Mouse (Mus musculus) lung, adult 2 months (tissue): Measurements from ENCODE around the gene Higd1c. TPM values are rescaled to one million over a fixed set of nuclear protein-coding genes. Genes with fewer than 3 reads are reported as not detected.
"Not testable (repeated sequence)": the region's sequence is repeated elsewhere in the genome, so short reads cannot be mapped to it uniquely, and the experiment has no call there.

Experiments
- DNase-seq: peaks from one replicate; pipeline ENCODE4 v3.0.0; 2022
- H3K4me1 ChIP-seq: fragments of 200-500 bp; 2 replicates; pipeline ENCODE4 v1.6.1; 2011; ENCODE audit warnings: low read length; ENCODE audit not compliant: control insufficient read depth, insufficient read depth
- H3K4me3 ChIP-seq: fragments of 200-500 bp; replicated peaks from 2 replicates; pipeline ENCODE3; 2011; ENCODE audit warnings: low read depth, mild to moderate bottlenecking, control low read depth, low read length; ENCODE audit errors: extremely low read depth
- CTCF ChIP-seq: fragments of 200-500 bp; IDR thresholded peaks from 2 replicates; pipeline ENCODE4 v1.5.1; 2011; ENCODE audit warnings: mild to moderate bottlenecking, low read length, control low read depth; ENCODE audit not compliant: insufficient read depth
- POLR2A ChIP-seq: fragments of 200-500 bp; IDR thresholded peaks from 2 replicates; pipeline ENCODE4 v1.6.1; 2011; ENCODE audit warnings: low read depth, mild to moderate bottlenecking, control low read depth, low read length, borderline replicate concordance; ENCODE audit errors: extremely low read depth
- WGBS: fragments of 180-500 bp; shearing (Covaris S2); methylation state at CpG from one replicate; pipeline ENCODE4 v1.1.7; 2018; 5-methylcytosine and 5-hydroxymethylcytosine counted together
- polyA plus RNA-seq: library from polyadenylated mRNA; depleted of rRNA; stranded (reverse); fragments of >200 nt; gene quantifications from 2 replicates; pipeline ENCODE4 v1.2.3, GENCODE M21; 2012; rRNA removed

The Higd1c gene
- polyA plus RNA-seq: not detected in 2 replicates

DNA sequence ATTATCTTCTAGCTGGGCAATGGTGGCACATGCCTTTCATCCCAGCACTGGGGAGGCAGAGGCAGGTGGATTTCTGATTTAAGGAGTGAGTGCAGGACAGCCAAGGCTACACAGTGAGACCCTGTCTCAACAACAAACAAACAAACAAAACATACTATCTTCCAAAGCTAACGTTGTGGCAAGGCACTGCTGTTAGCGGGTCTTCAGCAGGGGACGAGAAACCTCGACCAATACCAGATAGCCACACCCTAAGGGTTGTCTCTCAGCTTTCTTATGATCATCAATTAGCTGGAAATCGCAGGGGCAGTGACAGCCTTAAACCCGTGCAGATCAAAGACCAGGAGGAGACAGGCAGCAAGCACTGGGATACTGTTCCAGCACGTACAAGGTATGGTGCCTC, at the start of gene Higd1c:
Higd1c (plus strand) TSS at position 301 of the 400 bp plus-strand sequence.
- Histone ChIP-seq H3K4me1 (no peaks in the 10 kb centered on the region), H3K4me3 (no peak within 1 kb of the TSS)
- DNase-seq: no peak
- TF ChIP-seq POLR2A (no peak), CTCF (no peak)
- WGBS: 64% methylated on average over 7 of the region's 7 CpGs

DNA sequence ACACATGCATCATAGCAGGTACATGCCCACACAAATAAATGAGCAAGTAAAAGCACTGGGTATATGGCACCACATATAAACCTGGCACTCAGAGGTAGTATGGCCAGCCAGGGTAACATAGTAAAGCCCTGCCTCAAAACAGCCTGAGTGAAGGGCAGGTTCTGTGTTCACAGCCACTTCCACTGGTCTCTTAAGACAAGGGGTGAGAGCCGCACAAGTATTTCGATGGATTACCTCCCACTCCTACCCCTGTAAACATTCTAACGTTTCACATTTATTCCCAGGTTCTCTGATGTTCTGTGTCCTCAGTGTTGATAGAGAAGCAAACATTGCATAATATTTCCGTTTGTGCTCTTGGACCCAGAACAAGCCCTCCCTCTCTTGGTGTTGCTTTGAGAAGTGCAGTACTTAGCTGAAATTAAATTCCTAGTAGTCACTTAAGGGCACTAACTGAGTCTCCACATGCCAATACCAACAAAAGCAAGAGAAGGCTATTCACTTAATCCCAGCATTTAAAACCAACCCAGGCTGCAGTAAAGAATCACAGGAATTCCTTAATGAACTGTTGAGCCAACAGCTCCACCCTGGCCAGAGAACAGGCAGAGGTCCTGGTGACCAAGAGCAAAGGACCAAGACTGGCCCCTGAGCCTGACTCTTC, 46.2 kb upstream of the Higd1c start:
- 38% methylated on average over 4 of the region's 4 CpGs for WGBS
- H3K4me3 ChIP-seq, DNase-seq: not testable (repeated sequence)
- peaks cover 15% of the 10 kb centered on the region for H3K4me1 ChIP-seq

DNA sequence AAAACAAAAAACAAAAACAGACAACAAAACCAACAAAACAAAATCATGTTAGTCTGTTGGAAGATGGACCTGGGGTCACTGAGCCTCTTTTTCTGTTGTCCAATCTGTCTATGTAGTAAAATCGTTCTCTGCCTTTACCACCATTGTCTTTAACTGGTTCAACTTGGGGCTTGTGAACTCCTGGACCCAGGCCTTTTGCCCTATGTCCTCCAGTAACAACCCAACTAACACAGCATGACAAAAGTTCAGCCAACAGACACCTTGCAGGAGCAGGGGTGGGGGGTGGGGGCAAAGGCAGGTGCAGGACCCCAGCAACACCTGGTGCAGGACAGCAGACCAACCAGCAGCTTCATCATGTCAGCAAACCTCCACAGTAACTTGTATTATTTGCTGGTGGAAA, 44.5 kb upstream of the Higd1c start:
- peaks cover 15% of the 10 kb centered on the region for H3K4me1 ChIP-seq
- WGBS: 77% methylated on average over 1 of the region's 1 CpGs
- no peak for DNase-seq
- no peak for TF ChIP-seq CTCF
- no peak for TF ChIP-seq POLR2A
- H3K4me3 ChIP-seq: no peak overlapping the region

DNA sequence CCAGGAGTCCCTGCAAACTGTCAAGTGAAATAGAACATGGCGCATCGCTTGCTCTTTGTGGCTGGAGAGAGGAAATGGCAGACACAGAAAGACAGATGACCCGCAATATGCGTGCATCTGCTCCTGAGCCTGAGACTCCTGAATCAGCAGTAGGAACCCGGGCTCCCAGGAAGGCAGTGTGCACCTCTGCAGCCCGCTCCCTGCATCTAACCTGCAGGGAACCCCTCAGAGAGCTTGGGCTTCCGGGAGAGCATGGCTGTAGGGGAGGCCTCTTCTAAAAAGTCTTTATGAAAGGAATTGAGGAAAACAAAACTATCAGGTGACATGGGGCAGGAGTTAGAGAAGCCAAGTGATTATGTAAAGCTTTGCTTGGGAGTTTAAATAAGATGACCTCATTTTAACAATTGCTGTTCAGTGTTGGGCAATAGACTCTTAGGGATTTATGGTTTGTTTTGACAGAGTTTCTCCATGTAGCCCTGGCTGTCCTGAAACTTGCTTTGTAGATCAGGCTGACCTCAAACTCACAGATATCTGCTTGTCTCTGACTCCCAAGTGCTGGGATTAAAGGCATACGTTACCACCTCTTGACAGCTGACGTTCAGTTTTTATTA, 43.9 kb upstream of the Higd1c start:
- peak; percentile 56 for DNase-seq
- TF ChIP-seq POLR2A (no peak), CTCF (no peak)
- Histone ChIP-seq H3K4me3 (no peak overlapping the region), H3K4me1 (peaks cover 15% of the 10 kb centered on the region)
- WGBS: 49% methylated on average over 9 of the region's 9 CpGs

DNA sequence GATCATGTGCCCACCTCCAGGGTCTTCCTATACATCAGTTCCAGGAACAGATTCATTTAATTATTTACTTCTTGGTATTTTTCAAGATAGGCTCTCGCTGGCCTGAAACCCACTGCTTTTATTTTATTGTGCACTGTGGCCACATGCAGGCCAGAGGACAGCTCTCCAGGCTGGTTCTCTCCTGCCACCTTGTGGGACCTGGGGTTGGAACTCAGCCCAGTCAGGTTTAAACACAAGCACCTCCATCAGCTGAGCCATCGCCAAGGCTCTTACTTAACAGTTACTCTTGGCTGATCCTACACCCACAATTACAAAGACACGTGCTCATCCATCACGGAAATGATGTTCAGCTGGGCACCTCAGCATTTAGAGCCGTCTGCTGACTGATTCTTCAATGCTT, 43.2 kb upstream of the Higd1c start:
- WGBS: 25% methylated on average over 5 of the region's 5 CpGs
- peak; percentile 73 for DNase-seq

DNA sequence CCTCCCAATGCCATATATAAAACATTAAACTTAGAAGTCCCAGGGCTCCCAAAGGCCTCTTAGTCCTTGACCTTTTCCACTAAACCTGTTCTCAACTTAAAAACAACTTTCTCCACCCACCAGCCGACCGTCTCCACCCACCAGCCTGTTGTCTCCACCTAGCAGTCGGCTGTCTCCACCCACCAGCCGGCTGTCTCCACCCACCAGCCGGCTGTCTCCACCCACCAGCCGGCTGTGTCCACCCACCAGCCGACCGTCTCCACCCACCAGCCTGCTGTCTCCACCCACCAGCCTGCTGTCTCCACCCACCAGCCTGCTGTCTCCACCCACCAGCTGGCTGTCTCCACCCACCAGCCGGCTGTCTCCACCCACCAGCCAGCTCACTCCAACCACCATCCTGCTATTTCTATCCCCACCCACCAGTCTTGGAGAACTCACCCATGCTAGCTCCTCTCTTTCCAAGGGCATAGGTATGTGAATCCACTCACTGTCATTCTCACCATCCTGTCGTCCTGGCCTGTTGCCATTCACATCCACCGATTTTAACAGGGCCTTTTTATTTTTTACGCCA, 40.2 kb upstream of the Higd1c start:
- no peak for DNase-seq
- TF ChIP-seq CTCF (no peak), POLR2A (no peak)
- H3K4me3 ChIP-seq: no peak overlapping the region
- peaks cover 6% of the 10 kb centered on the region for H3K4me1 ChIP-seq
- WGBS: 69% methylated on average over 12 of the region's 12 CpGs

More for the DNA sequence above, 43.2 kb upstream of the Higd1c start:
- peak; percentile 63; the same call in 1 of the 2 replicates for TF ChIP-seq CTCF
- TF ChIP-seq POLR2A: no peak
- H3K4me1 ChIP-seq: peaks cover 15% of the 10 kb centered on the region
- no peak overlapping the region for H3K4me3 ChIP-seq

DNA sequence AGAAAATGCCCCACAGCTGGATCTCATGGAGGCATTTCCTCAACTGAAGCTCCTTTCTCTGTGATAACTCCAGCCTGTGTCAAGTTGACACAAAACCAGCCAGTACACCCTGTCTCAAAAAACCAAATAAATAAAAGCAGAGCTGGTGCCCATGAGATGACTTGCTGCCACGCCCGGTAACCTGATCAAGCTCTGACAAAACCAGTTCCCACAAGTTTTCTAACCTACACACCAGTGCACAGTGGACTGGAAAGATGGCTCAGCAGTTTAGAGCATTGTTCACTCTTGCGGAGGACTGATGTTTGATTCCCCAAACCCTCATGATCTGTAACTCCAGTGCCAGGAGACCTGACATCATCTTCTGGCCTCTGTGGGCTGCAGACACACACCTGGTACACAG, 39.1 kb upstream of the Higd1c start:
- Histone ChIP-seq H3K4me1 (no peaks in the 10 kb centered on the region; the same call in none of the 2 replicates), H3K4me3 (no peak overlapping the region)
- WGBS: 73% methylated on average over 3 of the region's 3 CpGs
- DNase-seq: no peak
- TF ChIP-seq CTCF (no peak), POLR2A (no peak)

DNA sequence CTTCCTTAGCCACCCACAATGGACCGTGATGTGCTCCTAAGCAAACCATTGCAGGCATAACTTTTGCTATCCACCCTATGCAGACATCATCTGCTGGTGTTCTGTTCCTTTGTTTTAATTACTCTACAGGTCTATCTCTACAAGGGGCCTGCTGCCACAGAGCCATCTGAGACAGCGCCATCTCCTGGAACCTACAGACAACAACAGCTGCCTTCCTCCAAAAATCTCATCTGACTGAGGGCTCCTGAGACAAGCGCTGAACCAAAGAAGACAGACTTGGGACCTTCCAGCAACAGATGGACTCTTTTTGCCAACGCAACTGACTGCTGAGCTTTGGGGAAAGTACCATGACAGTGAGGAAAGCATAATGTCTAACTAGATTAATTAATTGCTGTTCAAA, 36.3 kb upstream of the Higd1c start:
- WGBS: 66% methylated on average over 4 of the region's 4 CpGs
- DNase-seq, H3K4me3 ChIP-seq, H3K4me1 ChIP-seq: not testable (repeated sequence)
- TF ChIP-seq CTCF: 0 out of 2 replicates have a peak, but pooled peaks have one; percentile 11

DNA sequence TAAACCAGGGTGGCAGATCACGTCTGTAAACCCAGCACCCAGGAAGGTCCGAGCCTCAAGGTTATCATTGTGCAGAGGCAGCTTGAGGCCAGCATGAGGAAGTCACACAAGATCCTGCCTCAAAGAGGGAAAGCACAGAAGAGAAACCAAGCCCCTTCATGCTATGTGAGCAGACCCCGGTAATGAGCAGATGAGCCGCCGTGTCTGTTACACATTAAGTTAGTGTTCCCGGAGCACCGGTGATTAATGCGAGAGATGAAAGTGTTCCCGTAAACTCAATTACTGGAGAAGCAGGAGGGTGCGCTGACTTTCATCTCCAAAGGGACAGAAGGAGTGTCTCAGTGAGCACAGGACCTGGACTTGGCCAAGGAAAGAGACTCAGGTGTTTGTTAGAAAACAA, 35.0 kb upstream of the Higd1c start:
- DNase-seq, H3K4me3 ChIP-seq, H3K4me1 ChIP-seq: not testable (repeated sequence)
- 85% methylated on average over 10 of the region's 10 CpGs for WGBS

DNA sequence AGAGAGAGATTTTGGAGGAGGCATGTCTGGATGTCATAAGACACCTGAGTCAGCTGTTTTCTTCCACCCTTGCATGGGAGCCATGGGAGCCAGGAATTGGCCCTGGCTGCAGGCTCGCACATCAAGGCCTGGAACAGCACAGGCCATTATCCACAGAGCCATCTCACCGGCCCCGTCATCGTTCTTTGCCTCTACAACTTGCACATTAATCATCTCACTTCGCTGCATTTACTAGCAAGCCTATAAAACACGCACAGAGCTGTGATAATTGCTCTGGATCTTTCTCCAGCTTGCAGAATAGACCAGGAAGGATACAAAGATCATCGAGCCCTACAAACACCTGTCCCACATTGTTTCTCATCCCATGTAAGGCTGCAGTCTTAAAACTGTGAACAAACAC, 33.6 kb upstream of the Higd1c start:
- DNase-seq: no peak
- no peaks in the 10 kb centered on the region; the same call in 1 of the 2 replicates for H3K4me1 ChIP-seq
- WGBS: 85% methylated on average over 7 of the region's 7 CpGs
- TF ChIP-seq POLR2A (no peak), CTCF (no peak)
- no peak overlapping the region for H3K4me3 ChIP-seq

DNA sequence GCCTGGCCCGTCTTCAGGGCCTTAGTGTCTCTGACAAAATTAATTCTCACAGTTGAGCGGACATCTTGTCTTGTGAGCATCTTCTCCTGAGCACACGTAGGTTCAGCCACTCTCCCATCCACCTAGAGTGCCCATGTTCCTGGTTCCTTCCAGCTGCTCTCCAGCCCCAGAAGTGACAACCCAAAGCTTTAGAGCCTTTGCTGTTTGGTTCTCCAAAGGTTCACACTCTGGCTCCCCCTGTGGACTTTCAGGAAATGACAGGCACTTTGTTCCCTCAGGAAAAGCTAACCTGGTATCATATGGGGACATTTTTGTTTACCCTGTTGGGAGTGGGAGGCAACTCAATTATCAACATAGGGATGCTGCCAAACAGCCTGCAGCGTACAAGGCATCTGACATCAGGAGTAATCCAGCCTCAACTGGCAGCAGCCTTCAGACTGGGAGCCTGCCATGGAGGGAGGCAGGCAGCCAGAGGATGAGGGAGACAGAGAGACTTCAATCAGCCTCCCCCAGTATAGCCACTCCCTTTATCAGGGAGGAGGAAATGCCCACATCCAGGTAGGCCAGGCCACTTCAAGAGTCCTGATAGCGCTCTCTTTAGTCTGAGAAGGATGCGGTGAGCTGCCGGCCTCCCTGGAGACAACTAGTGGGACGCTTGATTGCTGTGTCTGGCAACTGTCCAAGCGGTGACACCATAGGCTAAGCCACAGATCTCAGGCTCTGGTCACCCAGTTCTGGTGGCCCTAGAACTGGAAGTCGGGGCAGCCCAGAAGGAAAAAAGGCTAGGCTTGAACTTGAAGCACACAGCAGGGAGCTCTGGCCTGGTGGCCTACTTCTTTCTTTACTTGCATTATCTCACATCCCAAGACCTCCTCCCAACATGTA, 32.0 kb upstream of the Higd1c start:
- not testable (repeated sequence) for DNase-seq, H3K4me3 ChIP-seq, H3K4me1 ChIP-seq
- WGBS: 53% methylated on average over 3 of the region's 10 CpGs
